Mouse (Mus musculus): Measurements from ENCODE around the gene Acad11. TPM values are rescaled to one million over a fixed set of nuclear protein-coding genes. Genes with fewer than 3 reads are reported as not detected.

Gene Acad11
- polyA plus RNA-seq, 1 experiment from 2014 or later, result 9.4 TPM

DNA sequence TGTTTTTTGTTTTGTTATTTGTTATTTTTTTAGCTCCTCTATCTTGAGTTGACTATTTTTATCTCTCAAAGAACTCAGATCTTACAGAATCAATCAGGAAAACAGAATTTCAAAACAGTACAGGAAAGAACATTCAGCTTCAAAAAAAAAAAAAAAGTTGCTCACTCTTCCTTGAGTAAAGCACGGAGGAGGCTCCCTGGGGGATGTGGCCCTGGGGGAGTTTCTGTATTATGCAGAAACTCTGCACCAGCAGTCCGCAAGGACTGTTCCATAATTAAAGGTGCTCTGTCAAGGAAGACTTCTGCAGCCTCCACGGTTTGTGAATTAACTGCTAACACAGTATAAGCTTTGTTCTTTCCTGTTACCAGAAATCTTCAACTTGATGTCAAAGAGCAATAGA, 38.3 kb downstream of the Acad11 start:
- Histone ChIP-seq H3K4me2 (no peak overlapping the region), H3K27ac (ENCODE audit: low read depth) (no peak overlapping the region), H3K9me3 (ENCODE audit: low read depth, low read length) (no peaks in the 10 kb centered on the region), H3K4me3 (ENCODE audit: low read depth, low read length) (no peak overlapping the region), H3K36me3 (ENCODE audit: insufficient read depth) (no peaks in the 10 kb centered on the region), H3K9ac (no peak overlapping the region), H3K4me1 (ENCODE audit: insufficient read depth) (no peaks in the 10 kb centered on the region), H3K27me3 (ENCODE audit: insufficient read depth, low read length) (no peaks in the 10 kb centered on the region)
- TF ChIP-seq CTCF (IDR thresholded peaks at IDR 0.05; ENCODE audit: low read depth), result no peak
- ATAC-seq (ENCODE audit: insufficient read depth) (no peak), DNase-seq (no peak)
- 43% methylated on average over 3 of the region's 3 CpGs for WGBS

DNA sequence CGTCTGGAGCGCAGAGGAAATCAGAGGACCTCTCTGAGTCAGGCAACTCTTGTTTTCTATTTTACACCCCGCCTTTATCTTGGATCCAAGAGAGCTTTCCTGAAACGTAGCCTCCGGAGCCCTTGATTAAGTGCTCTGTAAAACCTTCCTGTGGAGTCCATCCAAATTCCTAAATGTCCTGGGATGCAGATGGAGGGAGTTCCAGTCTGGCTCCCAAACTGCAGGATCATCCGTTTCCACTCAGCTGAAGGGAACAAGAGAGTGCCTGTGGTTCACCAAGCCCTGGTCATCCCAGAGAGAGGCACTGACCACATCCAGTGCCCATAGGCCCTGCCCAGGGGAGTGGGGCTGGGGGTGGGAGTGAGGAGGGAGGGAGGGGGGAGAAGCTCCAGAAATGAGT, 39.1 kb downstream of the Acad11 start:
- DNase-seq (peak; percentile 32), ATAC-seq (ENCODE audit: insufficient read depth) (peak; percentile 24; the same call in 1 of the 2 replicates)
- Histone ChIP-seq H3K27ac (ENCODE audit: low read depth) (no peak overlapping the region), H3K4me2 (no peak overlapping the region), H3K4me3 (ENCODE audit: low read depth, low read length) (no peak overlapping the region), H3K9ac (no peak overlapping the region), H3K27me3 (ENCODE audit: insufficient read depth, low read length) (no peaks in the 10 kb centered on the region), H3K9me3 (ENCODE audit: low read depth, low read length) (no peaks in the 10 kb centered on the region), H3K36me3 (ENCODE audit: insufficient read depth) (no peaks in the 10 kb centered on the region), H3K4me1 (ENCODE audit: insufficient read depth) (no peaks in the 10 kb centered on the region)
- no peak for TF ChIP-seq CTCF (IDR thresholded peaks at IDR 0.05; ENCODE audit: low read depth)
- WGBS, result 35% methylated on average over 6 of the region's 6 CpGs

DNA sequence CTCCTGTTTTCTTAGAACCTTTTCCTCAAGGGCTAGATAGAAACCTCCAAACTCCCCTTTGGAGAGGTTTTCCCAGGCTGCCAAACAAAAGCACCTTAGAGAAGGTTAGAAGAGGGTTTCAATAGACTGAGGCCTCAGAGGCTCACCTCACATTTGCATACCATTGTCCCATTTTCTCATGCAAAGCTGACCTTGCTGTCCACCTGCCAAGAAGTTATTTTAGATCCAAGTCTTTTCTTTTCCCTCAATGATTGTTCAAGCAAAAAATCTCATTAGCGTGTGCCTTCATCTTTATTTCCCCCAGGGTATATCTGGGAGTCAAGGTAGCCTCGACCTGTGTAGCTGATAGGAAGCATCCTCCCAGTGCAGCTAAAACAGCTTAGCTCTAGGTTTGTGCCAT, 39.7 kb downstream of the Acad11 start:
- Histone ChIP-seq H3K27ac (ENCODE audit: low read depth) (no peak overlapping the region), H3K36me3 (ENCODE audit: insufficient read depth) (no peaks in the 10 kb centered on the region), H3K9me3 (ENCODE audit: low read depth, low read length) (no peaks in the 10 kb centered on the region), H3K9ac (no peak overlapping the region), H3K4me2 (no peak overlapping the region), H3K4me1 (ENCODE audit: insufficient read depth) (no peaks in the 10 kb centered on the region), H3K27me3 (ENCODE audit: insufficient read depth, low read length) (no peaks in the 10 kb centered on the region), H3K4me3 (ENCODE audit: low read depth, low read length) (no peak overlapping the region)
- no peak for DNase-seq
- WGBS, result 43% methylated on average over 2 of the region's 2 CpGs
- no peak for ATAC-seq (ENCODE audit: insufficient read depth)
- no peak for TF ChIP-seq CTCF (IDR thresholded peaks at IDR 0.05; ENCODE audit: low read depth)

DNA sequence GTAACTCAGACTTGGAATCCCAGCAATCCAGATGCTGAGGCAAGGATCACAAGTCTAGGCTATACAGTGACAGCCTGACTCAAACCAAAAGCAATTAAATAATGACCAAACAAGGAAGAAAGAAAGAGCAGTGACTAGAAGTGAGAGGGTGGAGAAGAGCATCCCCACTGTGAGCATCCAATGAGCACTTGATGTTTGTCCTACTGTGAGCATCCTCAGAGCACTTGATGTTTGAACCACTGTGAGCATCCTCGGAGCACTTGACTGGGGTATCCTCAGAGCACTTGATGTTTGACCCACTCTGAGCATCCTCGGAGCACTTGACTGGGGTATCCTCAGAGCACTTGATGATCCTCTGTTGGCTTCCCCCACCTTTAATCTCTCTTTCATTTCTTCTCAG, 41.8 kb downstream of the Acad11 start:
- Histone ChIP-seq H3K4me2 (no peak overlapping the region), H3K9ac (no peak overlapping the region), H3K4me1 (ENCODE audit: insufficient read depth) (no peaks in the 10 kb centered on the region), H3K27me3 (ENCODE audit: insufficient read depth, low read length) (no peaks in the 10 kb centered on the region), H3K36me3 (ENCODE audit: insufficient read depth) (no peaks in the 10 kb centered on the region), H3K4me3 (ENCODE audit: low read depth, low read length) (no peak overlapping the region), H3K27ac (ENCODE audit: low read depth) (no peak overlapping the region), H3K9me3 (ENCODE audit: low read depth, low read length) (no peaks in the 10 kb centered on the region)
- no peak for DNase-seq
- 84% methylated on average over 2 of the region's 2 CpGs for WGBS
- no peak for TF ChIP-seq CTCF (IDR thresholded peaks at IDR 0.05; ENCODE audit: low read depth)
- no peak for ATAC-seq (ENCODE audit: insufficient read depth)

DNA sequence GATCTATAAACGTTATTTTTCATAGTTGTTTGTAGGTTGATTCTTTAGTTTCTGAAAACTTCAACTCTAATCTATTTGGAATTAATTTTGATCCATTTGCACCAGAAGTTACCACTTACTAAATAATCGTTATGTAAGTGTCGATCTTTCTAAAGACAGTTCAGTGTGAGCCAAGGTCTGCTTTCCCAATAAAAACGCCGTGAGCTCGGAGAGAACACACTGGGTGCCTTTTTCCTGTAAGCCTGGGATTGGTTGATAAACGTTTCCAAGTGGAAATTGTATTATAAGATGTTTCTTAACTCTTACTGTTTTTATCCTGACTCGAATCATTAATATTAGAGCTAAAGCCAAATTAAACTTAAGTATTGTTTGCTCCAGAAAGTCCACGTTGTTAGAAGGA, 43.8 kb downstream of the Acad11 start:
- Histone ChIP-seq H3K27me3 (ENCODE audit: insufficient read depth, low read length) (no peaks in the 10 kb centered on the region), H3K4me3 (ENCODE audit: low read depth, low read length) (no peak overlapping the region), H3K27ac (ENCODE audit: low read depth) (no peak overlapping the region), H3K36me3 (ENCODE audit: insufficient read depth) (no peaks in the 10 kb centered on the region), H3K9ac (no peak overlapping the region), H3K9me3 (ENCODE audit: low read depth, low read length) (no peaks in the 10 kb centered on the region; the same call in 1 of the 2 replicates), H3K4me2 (no peak overlapping the region), H3K4me1 (ENCODE audit: insufficient read depth) (no peaks in the 10 kb centered on the region)
- DNase-seq (no peak), ATAC-seq (ENCODE audit: insufficient read depth) (no peak)
- TF ChIP-seq CTCF (IDR thresholded peaks at IDR 0.05; ENCODE audit: low read depth), result no peak
- WGBS, result 64% methylated on average over 9 of the region's 9 CpGs

DNA sequence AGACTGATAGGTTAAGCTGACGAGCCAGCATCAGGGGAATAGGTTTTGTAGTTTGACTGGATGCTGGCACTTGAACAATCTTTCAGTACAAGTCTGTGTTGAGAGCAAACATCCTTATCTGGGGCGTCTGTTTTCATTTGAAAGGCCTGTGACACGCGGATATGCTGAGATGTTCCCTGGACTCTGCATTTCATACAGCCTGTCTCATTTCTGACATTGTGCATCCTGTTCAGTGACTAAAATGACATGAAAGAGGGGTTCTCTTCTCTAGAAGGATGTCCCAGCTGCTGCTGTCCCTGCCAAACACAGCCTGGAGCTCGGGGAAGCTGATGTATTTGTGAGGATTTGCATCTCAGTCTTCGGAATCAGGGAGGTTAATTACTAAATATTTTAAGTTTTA, 44.3 kb downstream of the Acad11 start:
- Histone ChIP-seq H3K4me3 (ENCODE audit: low read depth, low read length) (no peak overlapping the region), H3K27me3 (ENCODE audit: insufficient read depth, low read length) (no peaks in the 10 kb centered on the region), H3K27ac (ENCODE audit: low read depth) (no peak overlapping the region), H3K9me3 (ENCODE audit: low read depth, low read length) (no peaks in the 10 kb centered on the region; the same call in 1 of the 2 replicates), H3K4me2 (no peak overlapping the region), H3K9ac (no peak overlapping the region), H3K4me1 (ENCODE audit: insufficient read depth) (no peaks in the 10 kb centered on the region), H3K36me3 (ENCODE audit: insufficient read depth) (no peaks in the 10 kb centered on the region)
- no peak; the same call in 1 of the 2 replicates for ATAC-seq (ENCODE audit: insufficient read depth)
- no peak for TF ChIP-seq CTCF (IDR thresholded peaks at IDR 0.05; ENCODE audit: low read depth)
- no peak for DNase-seq
- WGBS, result 23% methylated on average over 6 of the region's 6 CpGs

DNA sequence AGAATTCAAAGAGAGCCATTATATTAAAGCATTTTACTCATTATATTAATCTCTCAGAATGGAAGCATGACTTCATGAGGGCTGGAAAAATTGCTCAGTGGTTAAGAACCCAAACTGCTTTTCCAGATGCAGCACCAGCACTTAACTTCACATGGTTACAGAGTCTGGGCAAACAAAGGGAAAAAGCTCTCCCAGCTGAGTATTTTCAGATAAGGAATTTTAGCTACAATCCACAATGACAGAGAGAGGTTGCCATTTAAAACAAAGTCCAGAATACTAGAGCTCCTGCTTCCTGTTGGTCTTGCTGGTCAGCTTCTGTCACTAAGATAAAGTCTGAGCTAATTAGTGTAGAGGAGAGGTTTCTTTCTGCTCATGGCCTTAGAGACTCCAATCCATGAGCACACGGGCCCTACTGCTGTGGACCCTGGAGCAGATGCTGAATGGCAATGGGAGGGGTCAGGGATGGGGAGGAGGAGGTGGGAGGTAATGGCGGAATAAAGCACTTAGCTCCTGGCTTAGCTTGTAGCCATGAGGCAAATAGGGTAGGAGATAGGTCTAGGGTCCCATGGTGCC, 45.5 kb downstream of the Acad11 start:
- Histone ChIP-seq H3K4me3 (ENCODE audit: low read depth, low read length) (no peak overlapping the region), H3K4me2 (no peak overlapping the region), H3K4me1 (ENCODE audit: insufficient read depth) (no peaks in the 10 kb centered on the region), H3K9me3 (ENCODE audit: low read depth, low read length) (no peaks in the 10 kb centered on the region; the same call in 1 of the 2 replicates), H3K36me3 (ENCODE audit: insufficient read depth) (no peaks in the 10 kb centered on the region), H3K27ac (ENCODE audit: low read depth) (no peak overlapping the region), H3K9ac (no peak overlapping the region), H3K27me3 (ENCODE audit: insufficient read depth, low read length) (no peaks in the 10 kb centered on the region)
- DNase-seq, result no peak
- 60% methylated on average over 2 of the region's 2 CpGs for WGBS
- ATAC-seq (ENCODE audit: insufficient read depth), result no peak
- no peak for TF ChIP-seq CTCF (IDR thresholded peaks at IDR 0.05; ENCODE audit: low read depth)

Data from lung, embryonic 14.5 days (tissue).